Mouse (Mus musculus): Measurements from ENCODE around the gene Phf1. TPM values are rescaled to one million over a fixed set of nuclear protein-coding genes. Genes with fewer than 3 reads are reported as not detected.
"Not testable (repeated sequence)": the region's sequence is repeated elsewhere in the genome, so short reads cannot be mapped to it uniquely, and the experiment has no call there.

Phf1 gene
- 10 to 100 TPM in 1 of 2 experiments, 1 to 10 TPM in 1; 9.2 to 10.7 TPM for total RNA-seq (2021)
- long read RNA-seq, experiment 1, partial matches to known transcripts = 0 of 3 reads
- long read RNA-seq, experiment 1, other reads (novel, unspliced or antisense) = 2 of 3 reads
- long read RNA-seq, experiment 2, partial matches to known transcripts = 0 of 3 reads
- long read RNA-seq, experiment 2, other reads (novel, unspliced or antisense) = 2 of 3 reads

DNA sequence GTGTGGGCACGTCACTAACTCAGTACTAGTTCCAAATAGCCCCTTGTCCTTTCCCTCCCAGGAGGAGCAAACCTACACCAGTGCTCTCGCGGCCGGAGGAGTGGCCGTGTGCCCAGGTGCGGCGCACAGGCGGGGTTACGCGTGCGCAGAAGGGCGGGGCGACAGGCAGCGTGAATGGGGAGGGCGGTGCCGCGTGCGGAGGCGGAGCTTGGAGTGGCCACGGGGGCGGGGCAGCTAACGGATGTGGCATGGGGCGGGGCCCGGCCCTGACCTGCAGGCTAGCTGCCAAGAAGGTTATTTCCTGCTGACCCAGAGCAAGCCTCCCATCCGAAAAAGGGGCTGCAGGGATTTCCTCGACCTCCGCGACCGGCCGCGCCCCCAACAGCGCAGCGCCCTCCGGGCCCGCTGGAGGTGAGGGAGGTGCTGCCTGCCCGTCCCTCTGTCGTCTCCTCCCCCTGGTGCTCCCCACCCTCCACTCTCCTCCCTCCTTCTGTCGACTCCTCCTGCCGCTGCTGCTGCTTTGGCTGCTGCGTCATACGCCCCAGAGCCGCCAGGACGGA is at the start of gene Phf1:
Gene Phf1 (plus strand): TSS at position 214 of the 560 bp plus-strand sequence.
- no peak for TF ChIP-seq CTCF (IDR thresholded peaks at IDR 0.05)
- intact Hi-C loops (cut with DNase I) = loop anchor here (5.0 kb wide), 1 partner anchor 94 kb away; the partner anchor contains the start of gene Bak1
- H3K4me3 ChIP-seq = peak within 1 kb of the TSS; percentile 76
- peak; percentile 99 for DNase-seq
- peak within 1 kb of the TSS; percentile 96 for H3K27ac ChIP-seq

- intact Hi-C loops (cut with DNase I) = loop anchor here (10.0 kb wide), 1 partner anchor 429 kb away; no protein-coding TSS in a partner anchor
- no peak for TF ChIP-seq CTCF (IDR thresholded peaks at IDR 0.05)
- DNase-seq = no peak
- Histone ChIP-seq H3K27ac (no peak overlapping the region), H3K4me3 (no peak overlapping the region)
Observed at GRCm38 (mm10) chr17:26883585-26883984, 49.3 kb upstream of the Phf1 start.

GRCm38 (mm10) chr17:26884995-26885926 is 47.6 kb upstream of the Phf1 start:
- DNase-seq = peak; percentile 91
- H3K27ac ChIP-seq = peak overlapping the region; percentile 76

GRCm38 (mm10) chr17:26886047-26886749 is 46.7 kb upstream of the Phf1 start:
- peak; percentile 89 for DNase-seq
- Histone ChIP-seq H3K4me3 (peak overlapping the region; percentile 73), H3K27ac (peak overlapping the region; percentile 76)
- TF ChIP-seq CTCF (IDR thresholded peaks at IDR 0.05) = peak; percentile 100
- intact Hi-C loops (cut with DNase I) = loop anchor here (1.0 to 10.0 kb wide), 3 partner anchors 92 to 431 kb away; no protein-coding TSS in a partner anchor

More at GRCm38 (mm10) chr17:26884995-26885926, 47.6 kb upstream of the Phf1 start:
- peak overlapping the region; percentile 73 for H3K4me3 ChIP-seq
- intact Hi-C loops (cut with DNase I) = loop anchor here (10.0 kb wide), 1 partner anchor 430 kb away; no protein-coding TSS in a partner anchor
- peak; percentile 66 for TF ChIP-seq CTCF (IDR thresholded peaks at IDR 0.05)

- Histone ChIP-seq H3K27ac (no peak overlapping the region), H3K4me3 (no peak overlapping the region)
- TF ChIP-seq CTCF (IDR thresholded peaks at IDR 0.05) = no peak
- intact Hi-C loops (cut with DNase I) = loop anchor here (2.0 to 10.0 kb wide), 2 partner anchors 227 to 433 kb away; no protein-coding TSS in a partner anchor
- no peak for DNase-seq
Observed at GRCm38 (mm10) chr17:26887926-26888325, 44.9 kb upstream of the Phf1 start.

GRCm38 (mm10) chr17:26892635-26893375 is 40.0 kb upstream of the Phf1 start:
- intact Hi-C loops (cut with DNase I) = no loop called here
- Histone ChIP-seq H3K27ac (peak overlapping the region; percentile 4; the same call in 1 of the 2 replicates), H3K4me3 (peak overlapping the region; percentile 52)
- no peak for DNase-seq
- TF ChIP-seq CTCF (IDR thresholded peaks at IDR 0.05) = no peak

DNA sequence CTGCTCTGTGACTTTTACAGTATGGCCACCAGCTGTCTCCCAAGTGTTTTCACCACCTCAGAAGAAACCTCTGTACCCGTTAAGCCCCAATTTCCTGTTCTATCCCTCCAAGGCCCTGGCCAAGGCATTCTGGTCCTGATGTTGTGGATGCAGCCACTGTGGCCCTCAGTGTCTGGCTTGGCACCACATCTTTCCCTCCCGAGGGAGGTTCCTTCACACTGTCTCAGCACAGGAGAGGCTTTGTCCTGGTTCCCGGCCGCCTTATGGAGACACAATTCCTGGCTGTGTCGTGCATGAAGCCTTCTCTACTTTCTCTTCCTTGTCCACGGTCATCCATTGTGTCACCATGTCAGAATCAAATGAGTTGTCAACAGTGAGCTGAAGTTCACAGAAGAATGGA is 39.4 kb upstream of the Phf1 start:
- TF ChIP-seq CTCF (IDR thresholded peaks at IDR 0.05) = no peak
- Histone ChIP-seq H3K4me3 (no peak overlapping the region), H3K27ac (peak overlapping the region; percentile 38)
- no peak for DNase-seq
- intact Hi-C loops (cut with DNase I) = no loop called here

- DNase-seq = no peak
- no peak for TF ChIP-seq CTCF (IDR thresholded peaks at IDR 0.05)
- intact Hi-C loops (cut with DNase I) = no loop called here
Observed at GRCm38 (mm10) chr17:26894342-26894741, 38.5 kb upstream of the Phf1 start.

DNA sequence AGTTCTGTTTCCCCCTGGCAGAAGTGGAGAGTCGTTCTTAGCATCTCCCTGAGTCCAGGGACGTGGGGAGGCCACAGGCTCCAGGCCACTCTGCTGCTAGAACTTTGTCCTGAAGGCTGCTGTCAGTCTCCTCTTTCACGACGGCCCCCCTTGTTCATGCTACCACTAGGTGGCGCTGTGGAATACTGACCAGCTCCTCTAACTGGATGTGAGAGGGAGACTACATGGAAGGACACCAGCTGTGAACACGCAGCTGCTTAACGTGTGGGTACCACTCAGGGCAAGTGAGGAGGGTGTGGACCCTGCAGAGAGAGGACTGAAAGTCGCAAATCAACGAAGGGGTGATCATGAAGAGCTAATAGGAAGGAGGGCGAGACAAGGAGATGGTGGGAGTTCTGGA is 37.3 kb upstream of the Phf1 start:
- TF ChIP-seq CTCF (IDR thresholded peaks at IDR 0.05) = peak; percentile 91
- intact Hi-C loops (cut with DNase I) = no loop called here
- H3K27ac ChIP-seq = no peak overlapping the region
- DNase-seq = peak; percentile 82
- H3K4me3 ChIP-seq = no peak overlapping the region

More at GRCm38 (mm10) chr17:26894342-26894741, 38.5 kb upstream of the Phf1 start:
- Histone ChIP-seq H3K4me3 (no peak overlapping the region), H3K27ac (no peak overlapping the region)

DNA sequence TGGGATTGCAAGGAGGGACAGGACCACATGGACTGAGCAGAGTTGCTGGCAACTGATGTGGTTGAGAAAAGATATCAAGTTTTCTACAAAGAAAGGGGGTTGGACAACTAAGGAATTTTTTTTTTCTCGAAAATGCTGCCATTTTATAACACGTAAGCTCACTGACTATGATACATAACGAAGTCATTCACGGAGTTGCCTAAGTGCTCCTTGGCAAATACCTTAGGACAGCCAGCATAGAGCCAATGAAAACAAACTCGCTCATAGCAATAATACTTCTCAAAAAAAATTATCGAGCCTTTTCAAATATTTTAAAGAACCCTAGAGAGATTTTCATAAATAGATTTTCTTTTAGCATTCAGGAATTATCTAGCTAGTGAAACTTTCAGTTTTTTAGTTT is 31.9 kb upstream of the Phf1 start:
- intact Hi-C loops (cut with DNase I) = no loop called here

GRCm38 (mm10) chr17:26904320-26904719 is 28.5 kb upstream of the Phf1 start:
- TF ChIP-seq CTCF (IDR thresholded peaks at IDR 0.05) = no peak
- Histone ChIP-seq H3K27ac (0 out of 2 replicates have a peak overlapping the region, but pooled peaks have one; percentile 2), H3K4me3 (no peak overlapping the region)
- intact Hi-C loops (cut with DNase I) = no loop called here
- DNase-seq = no peak

More for the DNA sequence above, 31.9 kb upstream of the Phf1 start:
- no peak overlapping the region for H3K27ac ChIP-seq
- no peak overlapping the region for H3K4me3 ChIP-seq
- DNase-seq = no peak
- TF ChIP-seq CTCF (IDR thresholded peaks at IDR 0.05) = no peak

DNA sequence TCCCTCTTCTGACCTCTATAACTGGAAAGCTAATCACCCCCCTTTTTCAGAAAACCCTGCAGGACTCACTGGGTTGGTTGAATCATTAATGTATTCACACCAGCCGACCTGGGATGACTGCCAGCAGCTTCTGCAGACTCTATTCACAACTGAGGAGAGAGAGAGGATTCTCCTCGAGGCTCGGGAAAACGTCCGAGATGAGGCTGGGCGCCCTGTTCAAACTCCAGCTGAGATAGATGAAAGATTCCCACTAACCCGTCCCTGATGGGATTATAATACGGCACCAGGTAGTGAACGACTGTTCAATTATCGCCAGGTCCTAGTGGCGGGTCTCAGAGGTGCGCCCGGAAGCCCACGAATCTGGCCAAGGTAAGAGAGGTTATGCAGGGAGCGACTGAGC is 25.3 kb upstream of the Phf1 start:
- H3K27ac ChIP-seq; DNase-seq; intact Hi-C loops (cut with DNase I); H3K4me3 ChIP-seq: not testable (repeated sequence)
